Mouse (Mus musculus) c-Kit-positive CD71-positive TER-119-negative erythroid progenitor cells, embryonic 14.5 days (primary cell): Measurements from ENCODE around the gene Trmt10c.
"Not testable (repeated sequence)": the region's sequence is repeated elsewhere in the genome, so short reads cannot be mapped to it uniquely, and the experiment has no call there.

Source experiments
- DNase-seq: peaks from one replicate; pipeline ENCODE4 v3.0.0-alpha.2; 2013; ENCODE audit warnings: low read depth

The Trmt10c gene

GRCm38 (mm10) chr16:56037138-56038010 is at the start of gene Trmt10c:
Gene Trmt10c, minus strand, starts transcription at chr16:56037819.
- peak; percentile 83 for DNase-seq

- no peak for DNase-seq
Measured at GRCm38 (mm10) chr16:56086336-56086735, 48.7 kb upstream of the Trmt10c start.

- DNase-seq = no peak
Measured at GRCm38 (mm10) chr16:56081691-56082090, 44.1 kb upstream of the Trmt10c start.

- DNase-seq = no peak
Measured at GRCm38 (mm10) chr16:56079419-56079818, 41.8 kb upstream of the Trmt10c start.

GRCm38 (mm10) chr16:56076121-56076869 is 38.7 kb upstream of the Trmt10c start:
- peak; percentile 73 for DNase-seq

GRCm38 (mm10) chr16:56075222-56076111 is 37.8 kb upstream of the Trmt10c start:
- peak; percentile 74 for DNase-seq

- DNase-seq = no peak
Measured at GRCm38 (mm10) chr16:56074565-56074964, 36.9 kb upstream of the Trmt10c start.

GRCm38 (mm10) chr16:56074122-56074521 is 36.5 kb upstream of the Trmt10c start:
- DNase-seq = no peak

- DNase-seq = not testable (repeated sequence)
Measured at GRCm38 (mm10) chr16:56073150-56073549, 35.5 kb upstream of the Trmt10c start.

GRCm38 (mm10) chr16:56072533-56072932 is 34.9 kb upstream of the Trmt10c start:
- DNase-seq = no peak

- peak; percentile 85 for DNase-seq
Measured at GRCm38 (mm10) chr16:56071317-56072232, 34.0 kb upstream of the Trmt10c start.

GRCm38 (mm10) chr16:56068523-56069070 is 31.0 kb upstream of the Trmt10c start:
- DNase-seq = no peak

- DNase-seq = no peak
Measured at GRCm38 (mm10) chr16:56066113-56066512, 28.5 kb upstream of the Trmt10c start.

GRCm38 (mm10) chr16:56064334-56064990 is 26.8 kb upstream of the Trmt10c start:
- DNase-seq = peak; percentile 72

GRCm38 (mm10) chr16:56062981-56063380 is 25.4 kb upstream of the Trmt10c start:
- no peak for DNase-seq

GRCm38 (mm10) chr16:56061995-56062594 is 24.5 kb upstream of the Trmt10c start:
- DNase-seq = no peak

GRCm38 (mm10) chr16:56058151-56058550 is 20.5 kb upstream of the Trmt10c start:
- no peak for DNase-seq

GRCm38 (mm10) chr16:56056944-56057590 is 19.4 kb upstream of the Trmt10c start:
- no peak for DNase-seq

GRCm38 (mm10) chr16:56055911-56056310 is 18.3 kb upstream of the Trmt10c start:
- no peak for DNase-seq
